Mouse (Mus musculus): ENCODE measurements at regions not wholly inside any gene's neighbourhood (a gene's known extent, or its start where the extent isn't known, plus 50 kb on each side); places are given as distances from the start of the nearest gene placed in this dataset.
A peak's percentile ranks its signal among the peaks of the same experiment; 100 is the strongest.

GRCm38 (mm10) chr10:118000591-118000990 is 141.0 kb upstream of the Mdm1 start:
- DNase-seq = no peak

- DNase-seq = no peak
These were observed 140.1 kb upstream of the Mdm1 start for GRCm38 (mm10) chr10:118001501-118001900.

GRCm38 (mm10) chr10:118001971-118002370 is 139.6 kb upstream of the Mdm1 start:
- no peak for DNase-seq

- no peak for DNase-seq
These were observed 139.1 kb upstream of the Mdm1 start for GRCm38 (mm10) chr10:118002559-118002958.

GRCm38 (mm10) chr10:118003179-118003578 is 138.4 kb upstream of the Mdm1 start:
- no peak for DNase-seq

GRCm38 (mm10) chr10:118003739-118004361 is 137.8 kb upstream of the Mdm1 start:
- peak; percentile 41 for DNase-seq

- DNase-seq = no peak
These were observed 137.2 kb upstream of the Mdm1 start for GRCm38 (mm10) chr10:118004362-118004958.

- DNase-seq = no peak
These were observed 134.6 kb upstream of the Mdm1 start for GRCm38 (mm10) chr10:118006827-118007550.

GRCm38 (mm10) chr10:118007846-118008245 is 133.8 kb upstream of the Mdm1 start:
- no peak for DNase-seq

GRCm38 (mm10) chr10:118011687-118012567 is 129.7 kb upstream of the Mdm1 start:
- DNase-seq = peak; percentile 54

GRCm38 (mm10) chr10:118028831-118029230 is 112.8 kb upstream of the Mdm1 start:
- DNase-seq = no peak

- no peak for DNase-seq
These were observed 107.2 kb upstream of the Mdm1 start for GRCm38 (mm10) chr10:118034401-118034800.

- no peak for DNase-seq
These were observed 106.6 kb upstream of the Mdm1 start for GRCm38 (mm10) chr10:118035035-118035434.

- no peak for DNase-seq
These were observed 103.1 kb upstream of the Mdm1 start for GRCm38 (mm10) chr10:118038465-118038864.

- no peak for DNase-seq
These were observed 102.6 kb upstream of the Mdm1 start for GRCm38 (mm10) chr10:118039056-118039455.

GRCm38 (mm10) chr10:118041068-118041467 is 100.5 kb upstream of the Mdm1 start:
- DNase-seq = no peak

GRCm38 (mm10) chr10:118043761-118044160 is 97.8 kb upstream of the Mdm1 start:
- DNase-seq = peak; percentile 14

GRCm38 (mm10) chr10:118044840-118045239 is 96.8 kb upstream of the Mdm1 start:
- no peak for DNase-seq

GRCm38 (mm10) chr10:118045427-118045826 is 96.2 kb upstream of the Mdm1 start:
- DNase-seq = no peak

GRCm38 (mm10) chr10:118046328-118046727 is 95.3 kb upstream of the Mdm1 start:
- no peak for DNase-seq

- no peak for DNase-seq
These were observed 94.8 kb upstream of the Mdm1 start for GRCm38 (mm10) chr10:118046831-118047230.

- peak; percentile 96 for DNase-seq
These were observed 92.3 kb upstream of the Mdm1 start for GRCm38 (mm10) chr10:118049330-118049729.

GRCm38 (mm10) chr10:118050152-118050641 is 91.4 kb upstream of the Mdm1 start:
- DNase-seq = peak; percentile 13

Measured in kidney, adult 9 months (tissue).